Mouse (Mus musculus): ENCODE measurements around the gene Npc1l1. TPM values are rescaled to one million over a fixed set of nuclear protein-coding genes. Genes with fewer than 3 reads are reported as not detected.
A peak's percentile ranks its signal among the peaks of the same experiment; 100 is the strongest.

Npc1l1 gene
- polyA plus RNA-seq (2012; rRNA removed): 0.23 and 0.46 TPM in 2 replicates
- 0.15 and 0.25 TPM in 2 replicates for polyA plus RNA-seq (2014; fragmentation: Nextera tagmentation; extraction: Ambion mirVana)

- H3K9ac ChIP-seq (ENCODE audit: low read depth, low read length, severe bottlenecking): no peak within 1 kb of the TSS
- H3K4me2 ChIP-seq (replicated peaks; ENCODE audit: low read depth, low read length, severe bottlenecking): no peak within 1 kb of the TSS
- no peak within 1 kb of the TSS for H3K4me3 ChIP-seq (replicated peaks; ENCODE audit: low read length)
- DNase-seq (ENCODE audit: low spot score) (no peak), ATAC-seq (ENCODE audit: low FRiP score, low read depth) (no peak)
- H3K27me3 ChIP-seq (ENCODE audit: control insufficient read depth, insufficient read depth, low read length): no peaks in the 10 kb centered on the region
- H3K4me1 ChIP-seq (ENCODE audit: control insufficient read depth, insufficient read depth, low read length): no peaks in the 10 kb centered on the region
- no peak within 1 kb of the TSS for H3K27ac ChIP-seq (replicated peaks; ENCODE audit: low read depth, low read length)
- H3K9me3 ChIP-seq (ENCODE audit: control insufficient read depth, low read length): no peaks in the 10 kb centered on the region
- no peak for TF ChIP-seq POLR2A (IDR thresholded peaks at IDR 0.05; ENCODE audit: borderline replicate concordance, extremely low read depth, insufficient read depth, insufficient read length)
- WGBS: 84% methylated on average over 7 of the region's 7 CpGs
- no peaks in the 10 kb centered on the region for H3K36me3 ChIP-seq (ENCODE audit: control insufficient read depth, insufficient read depth, low read length)
These were observed at the start of gene Npc1l1 for GRCm38 (mm10) chr11:6230012-6230411. Npc1l1 (minus strand) TSS chr11:6230143.

GRCm38 (mm10) chr11:6276466-6276865 is 46.5 kb upstream of the Npc1l1 start:
- TF ChIP-seq POLR2A (IDR thresholded peaks at IDR 0.05; ENCODE audit: borderline replicate concordance, extremely low read depth, insufficient read depth, insufficient read length): no peak
- 75% methylated on average over 3 of the region's 3 CpGs for WGBS
- H3K4me2 ChIP-seq (replicated peaks; ENCODE audit: low read depth, low read length, severe bottlenecking): no peak overlapping the region

GRCm38 (mm10) chr11:6275094-6275484 is 45.1 kb upstream of the Npc1l1 start:
- Histone ChIP-seq H3K4me1 (ENCODE audit: control insufficient read depth, insufficient read depth, low read length) (0 out of 2 replicates have a peak, but pooled peaks cover 8% of the 10 kb centered on the region), H3K36me3 (ENCODE audit: control insufficient read depth, insufficient read depth, low read length) (peaks cover 15% of the 10 kb centered on the region), H3K4me3 (replicated peaks; ENCODE audit: low read length) (peak overlapping the region; percentile 77), H3K4me2 (replicated peaks; ENCODE audit: low read depth, low read length, severe bottlenecking) (peak overlapping the region; percentile 75), H3K27ac (replicated peaks; ENCODE audit: low read depth, low read length) (peak overlapping the region; percentile 58; the same call in 1 of the 2 replicates), H3K27me3 (ENCODE audit: control insufficient read depth, insufficient read depth, low read length) (no peaks in the 10 kb centered on the region), H3K9ac (ENCODE audit: low read depth, low read length, severe bottlenecking) (peak overlapping the region; percentile 74), H3K9me3 (ENCODE audit: control insufficient read depth, low read length) (no peaks in the 10 kb centered on the region)
- 25% methylated on average over 7 of the region's 7 CpGs for WGBS
- ATAC-seq (ENCODE audit: low FRiP score, low read depth): no peak
- no peak for TF ChIP-seq POLR2A (IDR thresholded peaks at IDR 0.05; ENCODE audit: borderline replicate concordance, extremely low read depth, insufficient read depth, insufficient read length)
- no peak for DNase-seq (ENCODE audit: low spot score)

More at GRCm38 (mm10) chr11:6276466-6276865, 46.5 kb upstream of the Npc1l1 start:
- no peak for ATAC-seq (ENCODE audit: low FRiP score, low read depth)
- H3K36me3 ChIP-seq (ENCODE audit: control insufficient read depth, insufficient read depth, low read length): peaks cover 4% of the 10 kb centered on the region
- H3K27ac ChIP-seq (replicated peaks; ENCODE audit: low read depth, low read length): no peak overlapping the region
- no peak overlapping the region for H3K9ac ChIP-seq (ENCODE audit: low read depth, low read length, severe bottlenecking)
- H3K27me3 ChIP-seq (ENCODE audit: control insufficient read depth, insufficient read depth, low read length): no peaks in the 10 kb centered on the region
- H3K9me3 ChIP-seq (ENCODE audit: control insufficient read depth, low read length): no peaks in the 10 kb centered on the region
- 0 out of 2 replicates have a peak, but pooled peaks cover 8% of the 10 kb centered on the region for H3K4me1 ChIP-seq (ENCODE audit: control insufficient read depth, insufficient read depth, low read length)
- H3K4me3 ChIP-seq (replicated peaks; ENCODE audit: low read length): no peak overlapping the region
- no peak for DNase-seq (ENCODE audit: low spot score)

GRCm38 (mm10) chr11:6274387-6275093 is 44.6 kb upstream of the Npc1l1 start, which contains the start of gene Tmed4:
Tmed4 (minus strand) TSS chr11:6274870.
- peak; percentile 84; the same call in 1 of the 2 replicates for TF ChIP-seq POLR2A (IDR thresholded peaks at IDR 0.05; ENCODE audit: borderline replicate concordance, extremely low read depth, insufficient read depth, insufficient read length)

GRCm38 (mm10) chr11:6273607-6274006 is 43.7 kb upstream of the Npc1l1 start:
- no peak for TF ChIP-seq POLR2A (IDR thresholded peaks at IDR 0.05; ENCODE audit: borderline replicate concordance, extremely low read depth, insufficient read depth, insufficient read length)
- H3K4me2 ChIP-seq (replicated peaks; ENCODE audit: low read depth, low read length, severe bottlenecking): peak overlapping the region; percentile 75
- DNase-seq (ENCODE audit: low spot score) (no peak), ATAC-seq (ENCODE audit: low FRiP score, low read depth) (no peak)
- H3K36me3 ChIP-seq (ENCODE audit: control insufficient read depth, insufficient read depth, low read length): peaks cover 15% of the 10 kb centered on the region
- H3K4me1 ChIP-seq (ENCODE audit: control insufficient read depth, insufficient read depth, low read length): 0 out of 2 replicates have a peak, but pooled peaks cover 8% of the 10 kb centered on the region
- H3K27ac ChIP-seq (replicated peaks; ENCODE audit: low read depth, low read length): no peak overlapping the region
- peak overlapping the region; percentile 74 for H3K9ac ChIP-seq (ENCODE audit: low read depth, low read length, severe bottlenecking)
- no peaks in the 10 kb centered on the region for H3K9me3 ChIP-seq (ENCODE audit: control insufficient read depth, low read length)
- H3K4me3 ChIP-seq (replicated peaks; ENCODE audit: low read length): peak overlapping the region; percentile 77
- WGBS: 61% methylated on average over 11 of the region's 11 CpGs
- H3K27me3 ChIP-seq (ENCODE audit: control insufficient read depth, insufficient read depth, low read length): no peaks in the 10 kb centered on the region

More at GRCm38 (mm10) chr11:6274387-6275093, 44.6 kb upstream of the Npc1l1 start, which contains the start of gene Tmed4:
- ATAC-seq (ENCODE audit: low FRiP score, low read depth) (peak; percentile 97), DNase-seq (ENCODE audit: low spot score) (peak; percentile 97)
- H3K4me2 ChIP-seq (replicated peaks; ENCODE audit: low read depth, low read length, severe bottlenecking): peak within 1 kb of the TSS; percentile 75
- H3K36me3 ChIP-seq (ENCODE audit: control insufficient read depth, insufficient read depth, low read length): peaks cover 15% of the 10 kb centered on the region
- no peaks in the 10 kb centered on the region for H3K9me3 ChIP-seq (ENCODE audit: control insufficient read depth, low read length)
- 0 out of 2 replicates have a peak, but pooled peaks cover 8% of the 10 kb centered on the region for H3K4me1 ChIP-seq (ENCODE audit: control insufficient read depth, insufficient read depth, low read length)
- H3K9ac ChIP-seq (ENCODE audit: low read depth, low read length, severe bottlenecking): peak within 1 kb of the TSS; percentile 74
- peak within 1 kb of the TSS; percentile 58; the same call in 1 of the 2 replicates for H3K27ac ChIP-seq (replicated peaks; ENCODE audit: low read depth, low read length)
- peak within 1 kb of the TSS; percentile 77 for H3K4me3 ChIP-seq (replicated peaks; ENCODE audit: low read length)
- WGBS: under 1% methylated on average over 28 of the region's 39 CpGs
- H3K27me3 ChIP-seq (ENCODE audit: control insufficient read depth, insufficient read depth, low read length): no peaks in the 10 kb centered on the region

All from limb, embryonic 14.5 days (tissue).